In the genomic region with DNA sequence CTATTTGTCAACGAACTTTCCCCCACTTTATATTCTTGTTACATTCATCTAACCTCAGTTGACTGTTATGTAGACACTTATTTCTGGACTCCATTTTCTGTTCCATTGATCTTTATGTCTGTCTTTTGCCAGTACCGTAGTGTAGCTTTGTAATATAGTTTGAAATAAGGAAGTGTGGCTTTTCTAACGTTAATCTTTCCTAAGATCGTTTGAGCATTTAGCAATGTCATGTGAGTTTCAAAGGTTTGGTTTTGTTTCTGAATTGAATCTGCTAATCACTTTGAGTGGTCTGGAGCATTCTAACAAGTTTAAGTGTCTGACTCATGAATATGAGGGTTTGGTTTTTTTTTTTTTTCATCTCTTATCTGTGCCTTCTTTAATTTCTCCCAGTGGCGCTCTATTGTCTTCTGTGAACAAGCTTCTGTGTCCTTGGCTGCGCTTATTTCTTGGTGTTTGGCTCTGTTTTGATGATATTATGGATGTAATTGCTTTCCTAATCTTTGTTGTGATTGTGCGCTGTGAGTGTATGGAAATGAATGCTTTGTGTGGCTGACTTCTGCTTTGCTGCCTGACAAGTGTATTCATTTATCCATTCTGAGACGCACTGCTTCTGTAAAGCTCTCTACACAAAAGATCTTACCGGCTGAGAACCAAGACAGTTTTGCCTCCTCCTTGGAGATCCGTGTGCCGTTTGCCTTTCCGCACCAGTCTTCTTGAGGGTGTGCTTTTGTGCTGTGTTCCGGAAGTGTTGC, we compare ENCODE assay signal across 30 mouse cellular contexts. TPM values are rescaled to one million over a fixed set of nuclear protein-coding genes. Genes with fewer than 3 reads are reported as not detected.
DNase-seq lines count a peak whose midpoint lies in the region; ATAC-seq lines count a peak whose summit lies in the region.
"Had no signal": no experiment of that assay in that cellular context is flagged by ENCODE, and none has a peak within 500 bp of the region (broad histone marks: within the 10 kb centered on the region; RNA-seq: fewer than 3 reads in every experiment).

No protein-coding gene starts in this region.

- peak; percentile 54 for ATAC-seq in forebrain, embryonic 16.5 days
- ATAC-seq in forebrain, embryonic 15.5 days (replicated peaks): no peak
- no peak for ATAC-seq in midbrain, embryonic 14.5 days (ENCODE audit: low FRiP score, low TSS enrichment)
- ATAC-seq in midbrain, embryonic 16.5 days: no peak
- peak; percentile 43 for ATAC-seq in common myeloid progenitor, adult 5-6 weeks (replicated peaks; ENCODE audit: low read depth, poor library complexity, severe bottlenecking)
- ATAC-seq: activated CD4-positive, CD25-positive, alpha-beta regulatory T cell, adult 4 months; inflammation-experienced regulatory T-cells, adult 6 months; midbrain, embryonic 15.5 days had no signal

- H3K27me3 ChIP-seq in forebrain, embryonic 16.5 days (replicated peaks; ENCODE audit: control insufficient read depth, insufficient read depth, low read length): peaks cover 3% of the 10 kb centered on the region; the same call in 1 of the 2 replicates
- 0 out of 2 replicates have a peak, but pooled peaks cover 5% of the 10 kb centered on the region for H3K27me3 ChIP-seq in forebrain, embryonic 15.5 days
- no peaks in the 10 kb centered on the region for H3K27me3 ChIP-seq in midbrain, embryonic 14.5 days (ENCODE audit: control insufficient read depth, insufficient read depth, low read length)
- peaks cover 3% of the 10 kb centered on the region for H3K27me3 ChIP-seq in midbrain, embryonic 16.5 days (ENCODE audit: control insufficient read depth, insufficient read depth, low read depth, low read length)
- H3K27me3 ChIP-seq: stomach, embryonic 15.5 days had no signal

- no peak overlapping the region for H3K4me2 ChIP-seq in forebrain, embryonic 16.5 days (ENCODE audit: low read length)
- no peak overlapping the region for H3K4me2 ChIP-seq in forebrain, embryonic 15.5 days (replicated peaks)
- H3K4me2 ChIP-seq in midbrain, embryonic 14.5 days (ENCODE audit: low read length): no peak overlapping the region
- H3K4me2 ChIP-seq in midbrain, embryonic 16.5 days (ENCODE audit: low read length): no peak overlapping the region
- H3K4me2 ChIP-seq: hindbrain, embryonic 15.5 days; limb, embryonic 15.5 days; liver, embryonic 13.5 days; midbrain, embryonic 15.5 days; stomach, embryonic 15.5 days had no signal

- 30% methylated on average over 13 of the region's 13 CpGs for WGBS in forebrain, embryonic 16.5 days
- WGBS in forebrain, embryonic 15.5 days: 30% methylated on average over 13 of the region's 13 CpGs
- 46% methylated on average over 13 of the region's 13 CpGs for WGBS in midbrain, embryonic 14.5 days
- 39% methylated on average over 13 of the region's 13 CpGs for WGBS in midbrain, embryonic 16.5 days

- H3K9me3 ChIP-seq in forebrain, embryonic 16.5 days (ENCODE audit: control insufficient read depth, low read length): no peaks in the 10 kb centered on the region
- H3K9me3 ChIP-seq in forebrain, embryonic 15.5 days: no peaks in the 10 kb centered on the region
- no peaks in the 10 kb centered on the region for H3K9me3 ChIP-seq in midbrain, embryonic 14.5 days (ENCODE audit: control insufficient read depth, low read length)
- H3K9me3 ChIP-seq in midbrain, embryonic 16.5 days (replicated peaks; ENCODE audit: control insufficient read depth, low read length, poor library complexity, severe bottlenecking): no peaks in the 10 kb centered on the region
- H3K9me3 ChIP-seq: hindbrain, embryonic 15.5 days; limb, embryonic 10.5 days; limb, embryonic 15.5 days; liver, embryonic 13.5 days; midbrain, embryonic 15.5 days; stomach, embryonic 15.5 days had no signal

- no peak overlapping the region for H3K9ac ChIP-seq in forebrain, embryonic 16.5 days (replicated peaks; ENCODE audit: low read depth, low read length)
- no peak overlapping the region for H3K9ac ChIP-seq in forebrain, embryonic 15.5 days (replicated peaks)
- H3K9ac ChIP-seq in midbrain, embryonic 14.5 days (replicated peaks; ENCODE audit: low read length): no peak overlapping the region
- no peak overlapping the region for H3K9ac ChIP-seq in midbrain, embryonic 16.5 days (ENCODE audit: low read depth, low read length)
- H3K9ac ChIP-seq: hindbrain, embryonic 15.5 days; limb, embryonic 15.5 days; liver, embryonic 13.5 days; midbrain, embryonic 15.5 days; stomach, embryonic 15.5 days had no signal

- no peak overlapping the region for H3K27ac ChIP-seq in forebrain, embryonic 16.5 days (ENCODE audit: low read length)
- no peak overlapping the region for H3K27ac ChIP-seq in forebrain, embryonic 15.5 days (replicated peaks)
- no peak overlapping the region for H3K27ac ChIP-seq in midbrain, embryonic 14.5 days (replicated peaks; ENCODE audit: low read depth, low read length)
- H3K27ac ChIP-seq in midbrain, embryonic 16.5 days (ENCODE audit: low read length): no peak overlapping the region
- H3K27ac ChIP-seq: gastrocnemius, adult 2 months; hindbrain, embryonic 15.5 days; limb, embryonic 10.5 days; limb, embryonic 15.5 days; liver, embryonic 13.5 days; midbrain, embryonic 15.5 days; stomach, embryonic 15.5 days had no signal

- H3K4me1 ChIP-seq in forebrain, embryonic 16.5 days (replicated peaks; ENCODE audit: control insufficient read depth, insufficient read depth, low read length): no peaks in the 10 kb centered on the region
- H3K4me1 ChIP-seq in forebrain, embryonic 15.5 days: peaks cover 3% of the 10 kb centered on the region; the same call in 1 of the 2 replicates
- H3K4me1 ChIP-seq in midbrain, embryonic 14.5 days (ENCODE audit: control insufficient read depth, insufficient read depth, low read length): no peaks in the 10 kb centered on the region
- H3K4me1 ChIP-seq in midbrain, embryonic 16.5 days (ENCODE audit: control insufficient read depth, insufficient read depth, low read length): peaks cover 3% of the 10 kb centered on the region; the same call in 1 of the 2 replicates
- H3K4me1 ChIP-seq: hindbrain, embryonic 15.5 days; limb, embryonic 10.5 days; limb, embryonic 15.5 days; liver, embryonic 13.5 days; midbrain, embryonic 15.5 days; stomach, embryonic 15.5 days had no signal

- DNase-seq in midbrain, embryonic 14.5 days: peak; percentile 8
- DNase-seq in layer of hippocampus, adult 8-10 months (ENCODE audit: low spot score in 2 of 2): no peak
- DNase-seq in left cerebral cortex, postnatal 36 days (ENCODE audit: low spot score in 2 of 2): no peak
- DNase-seq: adrenal gland, adult 2 months; adrenal gland, postnatal 36 days; cerebellum, adult 8-10 months; cerebellum, postnatal 25 days; gastrocnemius, adult 2 months; gastrocnemius, postnatal 36 days; kidney, adult 11 months; kidney, postnatal 14 days; liver, embryonic 13.5 days; lung, adult 18-20 months; lung, postnatal 4 days; right cerebral cortex, postnatal 25 days; thymus, adult 18-20 months; thymus, postnatal 25 days had no signal

- no peaks in the 10 kb centered on the region for H3K36me3 ChIP-seq in forebrain, embryonic 16.5 days (ENCODE audit: control insufficient read depth, insufficient read depth)
- no peaks in the 10 kb centered on the region for H3K36me3 ChIP-seq in forebrain, embryonic 15.5 days
- no peaks in the 10 kb centered on the region for H3K36me3 ChIP-seq in midbrain, embryonic 14.5 days (ENCODE audit: control insufficient read depth, insufficient read depth, low read length)
- no peaks in the 10 kb centered on the region for H3K36me3 ChIP-seq in midbrain, embryonic 16.5 days (ENCODE audit: control insufficient read depth, insufficient read depth, low read length)
- H3K36me3 ChIP-seq: hindbrain, embryonic 15.5 days; limb, embryonic 10.5 days; limb, embryonic 15.5 days; liver, embryonic 13.5 days; midbrain, embryonic 15.5 days; stomach, embryonic 15.5 days had no signal

- no peak overlapping the region for H3K4me3 ChIP-seq in forebrain, embryonic 16.5 days (replicated peaks; ENCODE audit: low read length)
- no peak overlapping the region for H3K4me3 ChIP-seq in forebrain, embryonic 15.5 days
- no peak overlapping the region for H3K4me3 ChIP-seq in midbrain, embryonic 14.5 days (replicated peaks; ENCODE audit: low read depth, low read length)
- H3K4me3 ChIP-seq in midbrain, embryonic 16.5 days (ENCODE audit: low read depth, low read length): no peak overlapping the region
- H3K4me3 ChIP-seq: gastrocnemius, adult 2 months; hindbrain, embryonic 15.5 days; limb, embryonic 10.5 days; limb, embryonic 15.5 days; liver, embryonic 13.5 days; midbrain, embryonic 15.5 days; stomach, embryonic 15.5 days had no signal

- intact Hi-C loops in left cerebral cortex, postnatal 36 days (cut with DNase I): no loop called here

RNA-seq across cellular contexts. Expression of gene Lpar3, which starts 8.0 kb away (rescaled TPM):
- polyA plus RNA-seq in forebrain, embryonic 16.5 days (2015; fragmentation: Nextera tagmentation; extraction: Ambion mirVana): 0.30 and 0.35 TPM in 2 replicates
- polyA plus RNA-seq in forebrain, embryonic 15.5 days (2015; fragmentation: Nextera tagmentation; extraction: Ambion mirVana): 0.18 and 0.28 TPM in 2 replicates
- 0.58 TPM in 1 of 2 replicates, not detected in the other for polyA plus RNA-seq in midbrain, embryonic 14.5 days (2014; fragmentation: Nextera tagmentation; extraction: Ambion mirVana)
- 0.44 and 0.70 TPM in 2 replicates for polyA plus RNA-seq in midbrain, embryonic 16.5 days (2015; fragmentation: Nextera tagmentation; extraction: Ambion mirVana)
- total RNA-seq in common myeloid progenitor, adult 5-6 weeks (2017): not detected in 2 replicates
- under 1 TPM; 0.16 to 0.55 (median 0.42) TPM for total RNA-seq in layer of hippocampus, adult 8-10 months (2022)
- under 1 TPM; 0.32 to 0.68 TPM for total RNA-seq in left cerebral cortex, postnatal 36 days (2021)
- total RNA-seq: hematopoietic stem cell, adult 5-6 weeks; neutrophil, adult 5-6 weeks had no signal
- polyA plus RNA-seq: activated CD4-positive, CD25-positive, alpha-beta regulatory T cell, adult 4 months had no signal

Comparison
In these comparisons a context has a peak if more than half of its experiments do, and no peak if none do; other contexts are left out.
1. ATAC-seq: peak in forebrain, embryonic 16.5 days (single experiment) and common myeloid progenitor, adult 5-6 weeks (single experiment); none in forebrain, embryonic 15.5 days (single experiment), midbrain, embryonic 14.5 days (single experiment) and midbrain, embryonic 16.5 days (single experiment).